In the genomic region with DNA sequence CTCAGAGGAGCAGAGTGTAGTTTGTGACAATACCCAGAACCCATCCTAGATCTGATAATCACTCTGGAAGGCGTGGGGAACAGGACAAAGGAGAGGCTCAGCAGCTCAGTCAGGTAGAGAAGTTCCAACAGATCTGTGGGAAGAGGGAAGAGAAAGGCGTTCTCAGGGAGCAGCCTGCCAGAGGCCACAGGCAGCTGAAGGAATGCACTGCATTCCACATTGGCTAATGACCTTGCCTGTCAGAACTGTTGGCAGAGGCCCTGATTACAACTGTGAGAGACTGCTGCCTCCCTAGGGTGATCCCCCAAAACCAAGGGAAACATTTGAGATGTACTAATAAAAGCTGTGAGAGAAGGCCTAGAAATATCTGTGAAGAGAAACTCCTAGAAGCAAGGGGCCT, we compare ENCODE assay signal across 12 mouse cellular contexts.
A peak's percentile ranks its signal among the peaks of the same experiment; 100 is the strongest.
DNase-seq lines count a peak whose midpoint lies in the region; ATAC-seq and TF ChIP-seq lines count a peak whose summit lies in the region.
"Had no signal": no experiment of that assay in that cellular context is flagged by ENCODE, and none has a peak within 500 bp of the region (broad histone marks: within the 10 kb centered on the region; RNA-seq: fewer than 3 reads in every experiment).

No protein-coding gene starts in this region.

- H3K9me3 ChIP-seq in midbrain, embryonic 13.5 days, result no peaks in the 10 kb centered on the region
- H3K9me3 ChIP-seq in hindbrain, postnatal 0 days (ENCODE audit: low read length), result no peaks in the 10 kb centered on the region
- H3K9me3 ChIP-seq: embryonic facial prominence, embryonic 15.5 days; stomach, embryonic 15.5 days had no signal

- ATAC-seq in midbrain, embryonic 13.5 days, result no peak
- no peak for ATAC-seq in hindbrain, postnatal 0 days
- ATAC-seq: inflammation-experienced regulatory T-cells, adult 6 months had no signal

- no peaks in the 10 kb centered on the region for H3K79me2 ChIP-seq in heart, adult 2 months (replicated peaks; ENCODE audit: control insufficient read depth, insufficient read depth, low read length)

- no peak overlapping the region for H3K4me2 ChIP-seq in midbrain, embryonic 13.5 days (replicated peaks)
- H3K4me2 ChIP-seq in hindbrain, postnatal 0 days (ENCODE audit: low read depth, low read length), result no peak overlapping the region
- H3K4me2 ChIP-seq: embryonic facial prominence, embryonic 15.5 days; stomach, embryonic 15.5 days had no signal

- intact Hi-C loops in heart, adult 2 months (cut with DNase I), result no loop called here
- intact Hi-C loops in left cerebral cortex, adult 2 months (cut with DNase I), result no loop called here

- no peak overlapping the region for H3K9ac ChIP-seq in heart, adult 2 months (ENCODE audit: low read depth, low read length)
- no peak overlapping the region for H3K9ac ChIP-seq in midbrain, embryonic 13.5 days (replicated peaks)
- H3K9ac ChIP-seq in hindbrain, postnatal 0 days (replicated peaks; ENCODE audit: low read length), result no peak overlapping the region
- H3K9ac ChIP-seq: embryonic facial prominence, embryonic 15.5 days; stomach, embryonic 15.5 days had no signal

- no peaks in the 10 kb centered on the region; the same call in none of the 2 replicates for H3K4me1 ChIP-seq in heart, adult 2 months (ENCODE audit: control insufficient read depth, insufficient read depth, low read length)
- H3K4me1 ChIP-seq in midbrain, embryonic 13.5 days (replicated peaks), result no peaks in the 10 kb centered on the region
- no peaks in the 10 kb centered on the region for H3K4me1 ChIP-seq in hindbrain, postnatal 0 days (ENCODE audit: insufficient read depth, low read length)
- H3K4me1 ChIP-seq: stomach, embryonic 15.5 days had no signal

- H3K4me3 ChIP-seq in heart, adult 2 months, result no peak overlapping the region
- no peak overlapping the region for H3K4me3 ChIP-seq in midbrain, embryonic 13.5 days (replicated peaks)
- no peak overlapping the region for H3K4me3 ChIP-seq in hindbrain, postnatal 0 days (ENCODE audit: low read length)
- H3K4me3 ChIP-seq in left cerebral cortex, adult 2 months, result no peak overlapping the region
- H3K4me3 ChIP-seq: embryonic facial prominence, embryonic 15.5 days; stomach, embryonic 15.5 days had no signal

- 19% methylated on average over 2 of the region's 2 CpGs for whole genome bisulfite sequencing in heart, adult 2 months
- 70% methylated on average over 2 of the region's 2 CpGs for WGBS in midbrain, embryonic 13.5 days
- 45% methylated on average over 2 of the region's 2 CpGs for WGBS in hindbrain, postnatal 0 days

- 0 out of 2 replicates have a peak overlapping the region, but pooled peaks have one; percentile 14 for H3K27ac ChIP-seq in heart, adult 2 months
- no peak overlapping the region for H3K27ac ChIP-seq in midbrain, embryonic 13.5 days
- H3K27ac ChIP-seq in hindbrain, postnatal 0 days, result no peak overlapping the region
- H3K27ac ChIP-seq in left cerebral cortex, adult 2 months, result no peak overlapping the region
- H3K27ac ChIP-seq: embryonic facial prominence, embryonic 15.5 days; stomach, embryonic 15.5 days had no signal

- H3K27me3 ChIP-seq in heart, adult 2 months (ENCODE audit: control insufficient read depth, insufficient read depth, low read length), result no peaks in the 10 kb centered on the region
- no peaks in the 10 kb centered on the region for H3K27me3 ChIP-seq in midbrain, embryonic 13.5 days
- no peaks in the 10 kb centered on the region for H3K27me3 ChIP-seq in hindbrain, postnatal 0 days (ENCODE audit: insufficient read depth, low read length)
- H3K27me3 ChIP-seq: embryonic facial prominence, embryonic 15.5 days; stomach, embryonic 15.5 days had no signal

- no peaks in the 10 kb centered on the region for H3K36me3 ChIP-seq in heart, adult 2 months (ENCODE audit: control insufficient read depth, insufficient read depth, low read length)
- no peaks in the 10 kb centered on the region for H3K36me3 ChIP-seq in midbrain, embryonic 13.5 days
- no peaks in the 10 kb centered on the region for H3K36me3 ChIP-seq in hindbrain, postnatal 0 days (ENCODE audit: insufficient read depth, low read length)
- H3K36me3 ChIP-seq: embryonic facial prominence, embryonic 15.5 days; stomach, embryonic 15.5 days had no signal

- TF ChIP-seq POLR2A in heart, adult 2 months (IDR thresholded peaks at IDR 0.05; ENCODE audit: insufficient read depth, low read depth, low read length), result no peak

- no peak for TF ChIP-seq EP300 in heart, adult 2 months (IDR thresholded peaks at IDR 0.05; ENCODE audit: insufficient read depth, low read depth, low read length)

- no peak for TF ChIP-seq CTCF in heart, adult 2 months (IDR thresholded peaks at IDR 0.05)
- no peak for TF ChIP-seq CTCF in hindbrain, postnatal 0 days (IDR thresholded peaks at IDR 0.05; ENCODE audit: low read depth)
- TF ChIP-seq CTCF in left cerebral cortex, adult 2 months (IDR thresholded peaks at IDR 0.05), result no peak

- peak; percentile 32 for DNase-seq in gastrocnemius, adult 18-20 months (ENCODE audit: low spot score)
- no peak for DNase-seq in gastrocnemius, postnatal 10 days
- DNase-seq in adrenal gland, adult 18-20 months (ENCODE audit: low spot score in 2 of 2), result peak; percentile 13 to 22
- DNase-seq in heart, adult 2 months, result peak; percentile 35 to 48
- DNase-seq in kidney, adult 8-10 months, result peak; percentile 13 to 16
- DNase-seq in hindbrain, postnatal 0 days (ENCODE audit: low spot score), result no peak
- DNase-seq in left cerebral cortex, adult 2 months (ENCODE audit: extremely low spot score in 1 of 2, low spot score in 2 of 2), result no peak
- DNase-seq: cerebellum, adult 11-12 months had no signal

Comparison
In these comparisons a context has a peak if more than half of its experiments do, and no peak if none do; other contexts are left out.
1. DNase-seq: peak in gastrocnemius, adult 18-20 months (single experiment), adrenal gland, adult 18-20 months (2 of 2), heart, adult 2 months (2 of 2) and kidney, adult 8-10 months (2 of 2); none in gastrocnemius, postnatal 10 days (single experiment), hindbrain, postnatal 0 days (single experiment) and left cerebral cortex, adult 2 months (0 of 2).